Mouse (Mus musculus) bone marrow, adult 2 months (tissue): Measurements from ENCODE around the gene Gm49358. TPM values are rescaled to one million over a fixed set of nuclear protein-coding genes. Genes with fewer than 3 reads are reported as not detected.

Source experiments
- H3K27ac ChIP-seq: fragments of 200-500 bp; 2 replicates; pipeline ENCODE4 v1.5.1; 2012; ENCODE audit warnings: low read depth, mild to moderate bottlenecking, control low read depth, inconsistent platforms, low read length; ENCODE audit not compliant: control insufficient read depth, poor library complexity, insufficient read depth
- H3K4me1 ChIP-seq: fragments of 200-500 bp; 2 replicates; pipeline ENCODE4 v1.6.1; 2011; ENCODE audit warnings: low read length; ENCODE audit not compliant: control insufficient read depth, insufficient read depth
- H3K4me3 ChIP-seq: fragments of 200-500 bp; replicated peaks from 2 replicates; pipeline ENCODE3; 2011; ENCODE audit warnings: mild to moderate bottlenecking, low read depth, low read length, control low read depth; ENCODE audit not compliant: control insufficient read depth
- CTCF ChIP-seq: fragments of 200-500 bp; IDR thresholded peaks from 2 replicates; pipeline ENCODE4 v1.5.1; 2011; ENCODE audit warnings: low read length, control low read depth; ENCODE audit not compliant: control insufficient read depth, insufficient read depth
- POLR2A ChIP-seq: fragments of 200-500 bp; IDR thresholded peaks from 2 replicates; pipeline ENCODE4 v1.6.1; 2011; ENCODE audit warnings: low read depth, mild to moderate bottlenecking, control low read depth, low read length, borderline replicate concordance; ENCODE audit not compliant: control insufficient read depth
- WGBS: fragments of 180-500 bp; shearing (Covaris S2); methylation state at CpG from one replicate; pipeline ENCODE4 v1.1.7; 2018; 5-methylcytosine and 5-hydroxymethylcytosine counted together
- polyA plus RNA-seq: library from polyadenylated mRNA; stranded (reverse); fragments of >200 nt; gene quantifications from 2 replicates; pipeline ENCODE4 v1.2.4, GENCODE M21; 2011; ENCODE audit warnings: low replicate concordance; ENCODE audit not compliant: missing spikeins, insufficient read depth, insufficient read length

The Gm49358 gene
- polyA plus RNA-seq, 1 experiment: not detected

DNA sequence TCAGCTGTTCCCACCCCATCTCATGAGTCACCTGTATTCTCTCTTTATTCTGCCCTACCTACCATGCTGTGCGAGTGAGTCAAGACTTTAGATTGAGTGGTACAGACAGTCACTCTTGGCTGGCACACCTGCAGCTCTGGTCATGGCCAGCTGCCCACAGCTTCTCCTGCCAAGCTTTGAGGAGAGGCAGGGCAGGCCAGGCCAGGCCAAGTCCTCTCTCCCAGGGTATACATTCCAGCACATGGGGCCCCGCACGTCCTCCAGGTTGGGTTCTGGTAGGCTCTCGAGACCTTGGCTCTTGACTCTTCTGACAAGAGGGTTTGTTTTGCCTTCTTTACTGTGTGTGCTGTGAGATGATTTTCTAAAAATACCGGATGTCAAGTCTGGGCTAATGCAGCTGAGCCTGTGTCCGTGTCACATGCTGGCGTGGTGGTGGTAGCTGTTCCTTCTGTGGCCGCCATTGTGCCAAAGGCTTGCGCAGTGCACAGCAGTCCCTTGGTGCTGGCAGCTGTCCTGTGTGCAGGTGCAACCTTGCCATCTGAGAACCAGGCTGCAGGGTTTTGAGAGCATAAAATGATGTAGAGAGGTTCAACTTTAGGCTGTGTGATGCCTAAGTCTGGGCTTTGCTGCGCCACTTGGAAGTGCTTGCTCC lies 62.2 kb downstream of the Gm49358 start:
- WGBS: 92% methylated on average over 10 of the region's 10 CpGs
- Histone ChIP-seq H3K4me1 (peaks cover 5% of the 10 kb centered on the region), H3K4me3 (no peak overlapping the region), H3K27ac (no peak overlapping the region)
- no peak for TF ChIP-seq POLR2A
- no peak for TF ChIP-seq CTCF

DNA sequence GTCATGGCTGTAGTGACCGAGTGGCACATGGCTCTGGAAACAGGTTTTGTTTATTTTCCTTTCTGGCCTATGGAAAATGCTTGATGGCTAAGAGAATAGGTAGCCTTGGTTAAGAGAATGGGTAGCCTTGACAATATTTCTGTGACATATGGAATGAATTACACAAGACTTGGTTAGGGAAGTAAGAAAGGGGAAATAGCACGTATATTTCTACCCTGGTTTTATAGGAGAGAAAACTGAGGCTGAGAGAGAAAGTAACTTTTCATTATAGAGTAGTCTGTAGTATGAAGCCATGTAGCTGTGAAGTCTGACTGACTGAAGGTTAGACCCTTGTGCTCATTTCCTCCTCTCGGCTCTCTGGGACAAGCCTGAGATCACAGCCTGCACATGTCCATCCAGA lies 63.2 kb downstream of the Gm49358 start:
- TF ChIP-seq POLR2A (no peak), CTCF (no peak)
- Histone ChIP-seq H3K4me3 (no peak overlapping the region), H3K27ac (no peak overlapping the region), H3K4me1 (peaks cover 5% of the 10 kb centered on the region)
- 52% methylated on average over 3 of the region's 3 CpGs for WGBS

DNA sequence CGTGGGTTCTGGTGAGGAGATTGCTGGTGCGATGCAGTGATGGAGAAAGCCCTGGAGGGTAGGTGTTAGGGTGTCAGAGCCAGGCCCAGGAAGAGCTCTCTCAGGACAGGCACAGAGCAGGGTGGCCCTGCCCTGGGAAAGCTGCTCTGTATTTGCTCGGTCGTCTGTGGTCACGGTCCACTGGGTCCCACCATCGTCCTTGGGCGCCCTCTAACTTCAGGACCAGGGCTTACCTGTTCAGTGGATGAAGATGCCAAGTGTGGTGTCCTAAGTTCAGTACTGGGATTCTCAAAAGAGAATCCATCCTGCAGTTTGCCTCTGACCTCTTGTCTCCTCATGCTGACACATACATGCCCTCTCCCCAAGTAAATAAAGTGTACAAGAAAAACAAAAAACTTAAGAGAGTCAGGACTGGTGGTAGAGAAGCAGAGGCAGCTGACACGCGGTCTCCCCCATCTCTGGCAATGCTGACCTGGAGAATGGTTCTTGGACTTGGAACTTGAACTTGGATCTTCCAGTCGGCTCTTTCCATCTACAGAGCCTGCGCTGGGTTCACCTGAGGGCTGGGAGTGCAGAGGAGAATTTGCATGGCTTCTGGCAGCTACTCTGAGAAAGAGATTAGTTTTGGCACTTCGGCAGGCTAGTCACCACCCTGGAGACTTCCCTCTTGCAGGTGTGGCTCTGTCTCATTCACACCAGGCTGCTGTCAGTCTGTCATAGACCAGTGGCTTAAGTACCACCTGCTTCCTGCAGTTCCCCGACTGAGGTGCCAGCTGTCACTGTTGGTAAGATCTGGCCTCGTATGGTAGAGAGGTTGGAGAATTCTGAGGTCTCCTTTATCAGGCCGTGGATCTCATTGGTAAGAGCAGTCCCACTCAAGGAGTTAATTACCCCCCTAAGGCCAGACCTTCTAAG lies 64.7 kb downstream of the Gm49358 start:
- WGBS: 60% methylated on average over 15 of the region's 15 CpGs

DNA sequence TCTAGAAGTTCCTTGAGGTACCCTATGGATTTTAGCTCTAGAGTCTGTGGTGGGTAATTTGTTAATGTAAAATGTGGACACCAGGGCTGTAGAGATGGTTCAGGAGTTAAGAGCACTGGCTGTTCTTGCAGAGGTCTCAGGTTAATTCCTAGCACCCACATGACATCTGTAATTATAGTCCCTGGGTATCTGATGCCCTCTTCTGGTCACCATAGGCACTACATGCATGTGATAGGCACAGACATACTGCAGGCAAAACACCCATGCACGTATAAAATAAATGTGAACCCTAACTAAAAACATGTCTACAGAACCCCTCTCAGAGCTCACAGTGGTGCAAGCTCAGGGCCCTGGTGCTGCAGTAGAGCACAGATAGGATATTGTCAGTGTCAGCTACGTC lies 65.7 kb downstream of the Gm49358 start:
- WGBS: 87% methylated on average over 2 of the region's 2 CpGs
- H3K4me3 ChIP-seq: no peak overlapping the region
- no peak for TF ChIP-seq POLR2A
- peak; percentile 17; the same call in 1 of the 2 replicates for TF ChIP-seq CTCF
- peaks cover 5% of the 10 kb centered on the region for H3K4me1 ChIP-seq
- H3K27ac ChIP-seq: no peak overlapping the region

More for the DNA sequence above, 64.7 kb downstream of the Gm49358 start:
- Histone ChIP-seq H3K4me3 (no peak overlapping the region), H3K27ac (peak overlapping the region; percentile 45; the same call in 1 of the 2 replicates), H3K4me1 (peaks cover 5% of the 10 kb centered on the region)
- TF ChIP-seq CTCF (peak; percentile 18; the same call in 1 of the 2 replicates), POLR2A (no peak)

DNA sequence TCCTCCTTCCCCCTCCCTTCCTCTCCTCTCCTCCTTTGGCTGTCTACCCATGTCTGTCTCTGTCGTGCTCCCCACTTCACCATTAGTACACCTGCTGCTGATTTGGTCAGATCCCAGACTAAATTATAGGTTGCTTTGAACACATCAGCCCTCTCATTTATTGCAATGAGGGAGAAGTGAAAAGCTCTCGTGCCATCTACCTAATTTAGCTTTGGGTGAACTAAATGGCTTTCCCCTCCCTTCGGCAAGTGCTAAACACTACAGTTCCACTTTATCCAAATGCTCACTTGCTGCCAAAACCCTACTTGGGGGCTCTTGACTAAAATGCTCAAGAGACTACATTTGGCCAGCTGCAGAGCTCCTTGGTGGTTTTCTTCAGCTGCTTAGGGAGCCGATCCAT lies 73.0 kb downstream of the Gm49358 start:
- Histone ChIP-seq H3K4me1 (no peaks in the 10 kb centered on the region), H3K4me3 (no peak overlapping the region), H3K27ac (no peak overlapping the region)
- no peak for TF ChIP-seq POLR2A
- TF ChIP-seq CTCF: no peak
- WGBS: 80% methylated on average over 4 of the region's 4 CpGs

DNA sequence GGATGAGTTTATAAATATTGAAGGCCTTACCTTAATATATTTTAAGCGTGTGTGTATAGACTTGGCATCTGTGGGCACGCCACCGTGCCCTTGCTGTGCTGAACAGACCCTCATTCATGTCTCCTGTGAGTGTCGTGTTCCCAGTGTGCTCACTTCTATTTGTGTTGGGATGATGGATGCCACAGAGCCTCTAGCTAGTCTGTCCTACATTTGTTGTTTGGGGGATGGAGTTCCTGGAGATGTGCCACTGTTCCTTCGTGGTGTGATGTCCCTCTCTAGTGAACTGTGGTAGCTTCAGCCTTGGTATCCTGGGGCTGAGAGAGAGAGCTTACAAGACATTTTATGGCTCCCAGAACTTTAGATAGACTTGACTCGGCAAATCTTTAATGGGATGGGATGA lies 75.1 kb downstream of the Gm49358 start:
- no peaks in the 10 kb centered on the region for H3K4me1 ChIP-seq
- WGBS: 83% methylated on average over 6 of the region's 6 CpGs
- H3K27ac ChIP-seq: no peak overlapping the region
- H3K4me3 ChIP-seq: no peak overlapping the region
- TF ChIP-seq CTCF (no peak), POLR2A (no peak)

DNA sequence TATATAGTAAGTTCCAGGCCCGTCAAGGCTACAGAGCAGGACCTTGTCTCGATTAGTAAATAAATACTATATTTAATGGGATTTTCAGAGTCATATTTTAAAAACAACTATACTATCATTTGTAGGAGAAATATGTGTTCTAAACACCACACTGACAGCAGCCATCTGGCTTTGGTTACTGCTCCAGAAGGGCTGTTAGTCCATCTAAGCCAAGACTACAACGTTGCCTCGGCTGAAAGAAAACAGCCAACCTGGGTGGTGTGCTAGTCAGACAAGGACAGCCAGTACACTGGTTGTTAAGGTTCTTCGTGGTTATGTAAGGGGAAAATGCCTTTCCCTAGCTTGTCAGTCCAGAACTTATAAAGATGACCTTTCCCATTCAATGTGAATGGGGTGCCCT lies 78.9 kb downstream of the Gm49358 start:
- Histone ChIP-seq H3K27ac (no peak overlapping the region), H3K4me3 (no peak overlapping the region), H3K4me1 (no peaks in the 10 kb centered on the region)
- 83% methylated on average over 5 of the region's 5 CpGs for WGBS
- TF ChIP-seq CTCF: no peak
- no peak for TF ChIP-seq POLR2A

DNA sequence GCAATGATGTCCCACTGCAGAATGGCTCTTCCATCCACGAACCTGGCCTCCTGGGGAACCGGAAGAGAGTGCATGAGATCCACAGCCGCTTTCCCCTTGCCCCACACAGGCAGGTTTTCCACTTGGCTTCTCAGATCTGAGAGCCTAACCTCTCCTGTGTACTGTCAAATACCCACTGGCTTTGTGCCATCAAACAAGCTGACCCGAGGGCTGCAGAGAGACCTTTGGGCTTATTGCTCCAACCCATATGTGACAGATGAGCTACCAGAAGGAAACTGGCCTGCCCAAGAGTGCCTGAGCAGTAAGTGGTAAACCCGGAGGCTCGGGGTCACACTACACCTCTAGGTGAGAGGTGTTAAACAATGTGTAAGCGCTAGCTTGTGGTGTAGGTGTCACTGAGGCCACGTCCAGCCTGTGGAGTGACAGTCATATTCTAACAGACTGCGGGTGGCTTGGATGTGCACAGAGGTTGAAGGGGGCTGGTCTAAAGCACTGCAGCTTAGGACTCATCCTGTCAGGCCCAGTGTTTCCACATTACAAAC lies 83.2 kb downstream of the Gm49358 start:
- no peak for TF ChIP-seq POLR2A
- TF ChIP-seq CTCF: no peak
- 71% methylated on average over 9 of the region's 9 CpGs for WGBS
- no peak overlapping the region for H3K4me3 ChIP-seq
- no peak overlapping the region for H3K27ac ChIP-seq
- no peaks in the 10 kb centered on the region for H3K4me1 ChIP-seq
